Mouse (Mus musculus): ENCODE results near the gene Gm28372.

The Gm28372 gene

DNA sequence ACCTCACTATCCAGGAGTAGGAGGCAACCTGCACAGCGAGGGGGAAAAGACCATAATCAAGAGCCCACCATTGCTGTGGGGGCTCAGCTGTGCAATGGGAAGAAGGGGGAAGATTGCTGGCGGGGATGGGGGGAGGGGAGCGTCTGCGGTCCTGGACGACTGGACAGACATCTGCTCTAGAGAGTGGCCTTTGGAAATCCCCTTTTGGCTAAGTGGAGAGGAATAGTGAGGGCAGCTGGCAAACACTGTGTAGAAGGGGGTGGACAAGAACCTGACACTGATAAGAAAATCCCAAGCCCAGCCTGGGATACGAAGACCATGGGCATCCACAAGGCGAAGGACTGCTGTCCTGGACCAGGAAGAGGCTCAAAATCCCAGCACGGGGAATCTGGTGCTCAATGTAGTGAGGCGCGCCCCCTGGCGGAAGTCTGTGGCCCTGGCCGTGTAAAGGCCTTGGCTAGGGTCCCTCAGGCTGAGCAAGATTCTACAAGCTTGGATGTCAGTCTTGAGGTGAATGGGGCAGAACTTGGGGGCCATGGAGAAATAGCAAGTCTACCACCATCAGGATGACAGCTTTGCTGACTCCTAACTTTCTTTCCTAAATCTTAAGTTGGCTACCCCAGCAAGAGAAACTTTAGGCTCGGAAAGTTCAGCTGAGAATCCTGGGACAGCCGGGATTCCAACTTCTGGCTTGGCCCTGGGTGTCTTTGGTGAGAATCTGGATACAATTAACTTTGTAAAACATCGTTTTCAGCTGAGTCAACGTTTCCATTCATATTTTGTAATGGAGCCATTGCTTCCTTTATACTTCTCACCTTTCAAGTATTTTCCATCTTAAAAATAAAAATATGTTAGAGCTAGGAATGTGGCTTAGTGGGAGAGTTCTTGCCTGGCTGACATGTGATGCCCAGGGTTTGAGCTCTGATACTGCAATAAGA lies 6.8 kb downstream of the Gm28372 start:
- peak; percentile 79 to 94 for DNase-seq (ENCODE audit: inconsistent age in 2 of 2, low spot score in 1 of 2)

GRCm38 (mm10) chr2:130412775-130413174 lies 7.7 kb downstream of the Gm28372 start:
- DNase-seq (ENCODE audit: inconsistent age in 2 of 2, low spot score in 1 of 2), result no peak

DNA sequence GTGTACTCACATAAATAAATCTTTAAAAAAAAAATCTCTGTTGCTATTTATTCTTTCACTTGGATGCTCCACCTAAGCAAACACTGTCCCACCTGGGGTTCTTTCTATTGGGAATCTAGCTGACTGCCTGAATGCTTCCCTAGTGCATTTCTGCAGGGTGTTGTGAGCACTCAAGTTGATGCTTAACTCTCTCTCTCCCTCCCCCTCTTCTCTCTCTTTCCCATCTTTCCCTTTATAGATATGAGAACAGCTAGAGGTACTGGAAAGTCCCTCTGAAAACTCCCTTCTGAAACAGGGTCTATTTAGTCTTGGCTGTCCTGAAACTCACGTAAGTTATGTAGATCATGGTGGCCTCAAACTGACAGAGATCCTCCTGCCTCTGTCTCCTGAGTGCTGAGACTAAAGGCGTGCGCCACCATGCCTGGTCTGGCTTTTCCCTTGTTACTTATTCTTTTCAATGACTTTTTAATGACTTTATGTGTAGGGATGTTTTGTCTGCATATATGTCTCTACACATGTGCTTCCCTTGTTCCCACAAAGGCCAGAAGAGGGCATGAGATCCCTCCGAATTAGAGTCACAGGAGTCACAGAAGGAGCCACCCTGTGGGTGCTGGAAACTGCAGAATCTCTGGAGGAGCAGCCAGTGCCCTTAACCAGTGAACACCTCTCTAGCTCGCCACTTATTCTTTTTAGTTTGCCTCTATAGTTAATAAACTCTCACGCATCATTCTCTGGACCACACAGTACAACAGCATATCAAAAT lies 9.2 kb downstream of the Gm28372 start:
- peak in 1 of 2 experiments; percentile 41 for DNase-seq (ENCODE audit: inconsistent age in 2 of 2, low spot score in 1 of 2)

- DNase-seq (ENCODE audit: inconsistent age in 2 of 2, low spot score in 1 of 2), result no peak
Observed at GRCm38 (mm10) chr2:130421781-130422620, 17.0 kb downstream of the Gm28372 start.

- DNase-seq (ENCODE audit: inconsistent age in 2 of 2, low spot score in 1 of 2), result peak in 1 of 2 experiments; percentile 85
Observed at GRCm38 (mm10) chr2:130423397-130424125, 18.5 kb downstream of the Gm28372 start.

- DNase-seq (ENCODE audit: inconsistent age in 2 of 2, low spot score in 1 of 2), result peak; percentile 94 to 98
Observed at GRCm38 (mm10) chr2:130424126-130424853, 19.3 kb downstream of the Gm28372 start, which contains the start of the genes Vps16 and Pced1a. Vps16 (plus strand) TSS chr2:130424339. Pced1a (minus strand) TSS chr2:130424701.

- DNase-seq (ENCODE audit: inconsistent age in 2 of 2, low spot score in 1 of 2), result no peak
Observed at GRCm38 (mm10) chr2:130425112-130425511, 20.1 kb downstream of the Gm28372 start.

DNA sequence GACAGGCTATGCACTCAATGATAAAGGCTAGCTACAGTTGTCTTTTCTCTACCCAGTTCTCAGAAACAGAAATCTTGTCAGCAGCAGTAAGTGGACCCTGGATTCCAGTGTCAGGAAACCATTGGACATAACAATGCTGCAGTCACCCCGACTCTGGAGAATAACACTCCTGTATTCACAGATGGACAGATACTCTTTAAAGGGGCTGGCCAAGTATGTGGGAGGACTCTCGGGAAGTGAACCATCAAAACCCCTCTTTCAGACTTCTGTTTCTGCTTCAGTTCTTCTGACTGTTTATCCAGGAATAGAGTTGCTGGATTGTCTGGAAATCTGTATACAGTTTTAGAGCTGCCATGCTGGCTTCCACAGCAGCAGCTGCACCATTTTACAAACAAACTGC lies 24.8 kb downstream of the Gm28372 start:
- DNase-seq (ENCODE audit: inconsistent age in 2 of 2, low spot score in 1 of 2), result no peak

GRCm38 (mm10) chr2:130430484-130430883 lies 25.4 kb downstream of the Gm28372 start:
- no peak for DNase-seq (ENCODE audit: inconsistent age in 2 of 2, low spot score in 1 of 2)

GRCm38 (mm10) chr2:130432157-130432556 lies 27.1 kb downstream of the Gm28372 start:
- no peak for DNase-seq (ENCODE audit: inconsistent age in 2 of 2, low spot score in 1 of 2)

DNA sequence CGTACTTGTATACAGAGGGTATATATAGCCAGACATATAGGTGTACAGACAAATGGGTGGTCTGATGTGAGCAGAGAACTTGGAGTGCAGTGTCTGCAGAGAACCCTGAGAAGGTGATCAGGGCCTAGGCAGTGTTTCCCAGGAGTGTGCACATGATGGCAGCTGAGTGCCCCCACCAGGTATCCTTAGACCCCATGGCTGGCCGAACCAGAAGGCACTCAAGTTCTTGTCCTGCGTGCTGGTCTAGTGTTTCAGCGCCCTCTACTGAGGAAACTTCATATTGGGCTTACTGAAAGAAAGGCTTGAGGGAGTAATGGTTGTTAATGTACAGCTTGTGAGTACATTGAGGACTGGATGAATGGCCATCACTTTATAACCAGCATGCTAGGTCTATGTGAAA lies 28.1 kb downstream of the Gm28372 start:
- peak in 1 of 2 experiments; percentile 76 for DNase-seq (ENCODE audit: inconsistent age in 2 of 2, low spot score in 1 of 2)

DNA sequence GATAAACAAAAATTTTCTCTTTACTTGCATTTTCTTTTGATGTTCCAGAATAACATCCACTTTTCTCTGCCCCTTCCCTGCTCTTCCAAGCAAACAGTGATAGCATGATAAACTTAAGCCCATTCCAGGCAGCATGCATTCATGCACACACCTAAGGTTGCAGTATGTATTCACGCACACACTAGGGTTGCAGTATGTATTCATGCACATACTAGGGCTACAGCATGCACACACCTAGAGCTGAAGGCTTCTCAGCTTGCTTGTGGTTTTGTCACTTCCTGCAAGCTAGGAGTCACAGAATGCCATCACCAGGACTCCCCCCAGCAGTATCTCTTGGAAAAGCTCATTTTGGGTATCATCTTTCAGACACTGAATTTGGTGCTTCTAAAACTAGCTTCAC lies 31.7 kb downstream of the Gm28372 start:
- DNase-seq (ENCODE audit: inconsistent age in 2 of 2, low spot score in 1 of 2), result no peak

GRCm38 (mm10) chr2:130438861-130439260 lies 33.8 kb downstream of the Gm28372 start:
- no peak for DNase-seq (ENCODE audit: inconsistent age in 2 of 2, low spot score in 1 of 2)

- no peak for DNase-seq (ENCODE audit: inconsistent age in 2 of 2, low spot score in 1 of 2)
Observed at GRCm38 (mm10) chr2:130439840-130440480, 34.9 kb downstream of the Gm28372 start.

GRCm38 (mm10) chr2:130442162-130442561 lies 37.1 kb downstream of the Gm28372 start:
- no peak for DNase-seq (ENCODE audit: inconsistent age in 2 of 2, low spot score in 1 of 2)

DNA sequence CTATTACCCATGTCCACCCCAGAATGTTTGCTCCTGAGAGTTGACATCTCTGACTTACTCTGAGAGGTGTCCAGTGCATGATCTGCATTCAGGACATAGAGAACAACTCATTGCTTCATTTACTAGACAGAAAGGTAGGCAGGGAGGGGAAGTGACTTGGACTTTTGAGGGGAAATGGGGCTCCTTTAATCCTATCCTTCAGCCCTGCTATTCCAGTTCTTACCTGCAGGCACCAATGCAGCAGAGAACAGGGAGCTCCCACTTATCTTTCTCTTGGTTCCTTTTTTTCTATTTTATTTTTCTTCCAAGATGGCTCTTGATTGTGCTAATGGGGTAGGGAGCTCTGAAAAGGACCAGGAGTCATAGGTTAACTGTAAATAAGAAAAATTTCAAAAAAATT lies 43.4 kb downstream of the Gm28372 start:
- no peak for DNase-seq (ENCODE audit: inconsistent age in 2 of 2, low spot score in 1 of 2)

DNA sequence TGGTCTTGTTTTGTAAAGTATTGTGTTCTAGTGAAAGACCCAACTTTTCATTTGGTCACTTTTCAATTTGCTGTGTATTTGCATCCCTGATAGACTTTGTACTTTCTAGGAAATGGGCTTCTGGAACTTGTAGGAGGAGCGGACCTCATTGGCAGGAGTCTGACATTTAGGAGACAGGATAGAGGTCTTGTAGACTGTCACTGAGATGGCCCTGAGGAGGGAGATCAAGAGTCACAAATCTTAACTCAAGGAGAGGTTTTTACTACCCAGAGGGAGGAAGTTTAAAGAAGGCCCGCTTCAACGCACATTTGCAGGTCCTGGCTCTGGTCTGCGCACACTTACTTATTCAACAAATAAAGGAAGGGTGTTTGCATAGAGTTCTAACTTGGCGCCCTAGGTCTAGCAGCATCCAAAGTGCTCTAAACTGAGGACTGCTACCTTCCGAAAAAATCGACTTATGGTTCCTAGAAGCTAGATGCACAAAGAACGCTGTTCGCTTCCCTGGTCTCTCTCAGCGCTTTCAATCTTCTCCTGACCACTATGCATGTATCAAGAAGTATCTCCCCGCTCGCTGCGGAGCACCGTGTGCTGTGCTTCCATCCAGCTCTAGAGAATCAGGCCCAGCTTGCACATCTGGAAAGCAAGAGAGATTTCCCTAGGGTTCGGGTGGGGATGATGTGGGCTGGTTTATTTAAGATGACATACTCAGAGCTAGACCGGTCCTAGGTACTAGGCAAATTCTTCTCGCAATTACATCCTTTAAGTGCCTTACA lies 44.2 kb downstream of the Gm28372 start:
- peak in 1 of 2 experiments; percentile 60 for DNase-seq (ENCODE audit: inconsistent age in 2 of 2, low spot score in 1 of 2)

- peak; percentile 93 to 98 for DNase-seq (ENCODE audit: inconsistent age in 2 of 2, low spot score in 1 of 2)
Observed at GRCm38 (mm10) chr2:130449794-130450433, 44.9 kb downstream of the Gm28372 start, which contains the start of gene Ptpra. Ptpra (plus strand) TSS chr2:130450278.

All from adrenal gland, adult (tissue).